ENCODE assay signal across 24 mouse cellular contexts in genomic region chr4:153872346-153872745, GRCm38 (mm10).
"Had no signal": no experiment of that assay in that cellular context is flagged by ENCODE, and none has a peak within 500 bp of the region (broad histone marks: within the 10 kb centered on the region; RNA-seq: fewer than 3 reads in every experiment).

No protein-coding gene starts in this region.

- H3K27me3 ChIP-seq: heart, embryonic 15.5 days; hindbrain, embryonic 15.5 days; intestine, embryonic 15.5 days; liver, embryonic 12.5 days had no signal

- H3K4me1 ChIP-seq: heart, embryonic 13.5 days; heart, embryonic 15.5 days; hindbrain, embryonic 13.5 days; hindbrain, embryonic 15.5 days; intestine, embryonic 15.5 days; limb, embryonic 13.5 days; limb, embryonic 15.5 days; liver, embryonic 12.5 days had no signal

- H3K36me3 ChIP-seq: heart, embryonic 13.5 days; heart, embryonic 15.5 days; hindbrain, embryonic 13.5 days; hindbrain, embryonic 15.5 days; intestine, embryonic 15.5 days; limb, embryonic 13.5 days; limb, embryonic 15.5 days; liver, embryonic 12.5 days had no signal

- H3K9ac ChIP-seq: heart, embryonic 13.5 days; heart, embryonic 15.5 days; hindbrain, embryonic 13.5 days; hindbrain, embryonic 15.5 days; intestine, embryonic 15.5 days; limb, embryonic 13.5 days; limb, embryonic 15.5 days; liver, embryonic 12.5 days; liver, embryonic 14.5 days had no signal

- H3K27ac ChIP-seq: gastrocnemius, adult 2 months; heart, embryonic 13.5 days; heart, embryonic 15.5 days; hindbrain, embryonic 13.5 days; hindbrain, embryonic 15.5 days; hindbrain, postnatal 0 days; intestine, embryonic 15.5 days; limb, embryonic 13.5 days; limb, embryonic 15.5 days; liver, embryonic 12.5 days; liver, embryonic 14.5 days had no signal

- DNase-seq: gastrocnemius, adult 2 months; gastrocnemius, postnatal 10 days; gastrocnemius, postnatal 36 days; heart, adult 18-20 months; heart, postnatal 14 days; heart, postnatal 36 days; kidney, adult 18-20 months; kidney, adult 8-10 months; kidney, postnatal 10 days; kidney, postnatal 25 days; layer of hippocampus, adult 9-11 months; layer of hippocampus, postnatal 36 days; left cerebral cortex, postnatal 4 days; lung, adult 18-20 months had no signal

- H3K4me3 ChIP-seq: gastrocnemius, adult 2 months; heart, embryonic 13.5 days; heart, embryonic 15.5 days; hindbrain, embryonic 13.5 days; hindbrain, embryonic 15.5 days; intestine, embryonic 15.5 days; limb, embryonic 13.5 days; limb, embryonic 15.5 days; liver, embryonic 12.5 days had no signal
